Comparison of ENCODE assay signal across 34 mouse cellular contexts in genomic region chr11:52109421-52109820, GRCm38 (mm10). TPM values are rescaled to one million over a fixed set of nuclear protein-coding genes. Genes with fewer than 3 reads are reported as not detected.
DNase-seq lines count a peak whose midpoint lies in the region; ATAC-seq and TF ChIP-seq lines count a peak whose summit lies in the region.
"Had no signal": no experiment of that assay in that cellular context is flagged by ENCODE, and none has a peak within 500 bp of the region (broad histone marks: within the 10 kb centered on the region; RNA-seq: fewer than 3 reads in every experiment).

No protein-coding gene starts in this region.

- TF ChIP-seq POLR2A in MEL (IDR thresholded peaks at IDR 0.05; ENCODE audit: control insufficient read depth in 1 of 2, insufficient read depth in 1 of 2, low read depth in 1 of 2, low read length in 2 of 2, poor library complexity in 1 of 2) (no peak), myocyte (IDR thresholded peaks at IDR 0.05; ENCODE audit: insufficient read length, low read depth) (no peak)

- ATAC-seq in heart, embryonic 11.5 days (replicated peaks; ENCODE audit: insufficient number of reproducible peaks, low FRiP score, low TSS enrichment): no peak
- ATAC-seq in granulocyte monocyte progenitor cell, adult 5-6 weeks (replicated peaks; ENCODE audit: poor library complexity, severe bottlenecking): peak; percentile 9; the same call in 1 of the 2 replicates
- ATAC-seq: CD4-positive, CD25-positive, alpha-beta regulatory T cell, adult 4 months; forebrain, embryonic 15.5 days; hindbrain, embryonic 16.5 days; inflammation-experienced regulatory T-cells, adult 6 months; intestine, embryonic 16.5 days; Patski had no signal

- H3K79me2 ChIP-seq in MEL (ENCODE audit: control insufficient read depth, insufficient read depth, low read length, poor library complexity) (peaks cover 75% of the 10 kb centered on the region), myocyte (ENCODE audit: control insufficient read depth, insufficient read depth) (peaks cover 100% of the 10 kb centered on the region)

- no peak overlapping the region for H3K9ac ChIP-seq in heart, embryonic 11.5 days (ENCODE audit: low read depth, low read length)
- H3K9ac ChIP-seq in MEL (ENCODE audit: control insufficient read depth, low read depth, low read length, poor library complexity, severe bottlenecking): no peak overlapping the region
- H3K9ac ChIP-seq: embryonic facial prominence, embryonic 13.5 days; forebrain, embryonic 12.5 days; forebrain, embryonic 15.5 days; heart, embryonic 12.5 days; heart, embryonic 15.5 days; hindbrain, embryonic 13.5 days had no signal

- no peak overlapping the region for H3ac ChIP-seq in myocyte (ENCODE audit: control insufficient read depth, insufficient read length)

- WGBS in heart, embryonic 11.5 days (ENCODE audit: insufficient replicate concordance): 77% methylated on average over 1 of the region's 1 CpGs

- no peak overlapping the region for H3K27ac ChIP-seq in heart, embryonic 11.5 days (ENCODE audit: low read depth, low read length)
- H3K27ac ChIP-seq in MEL (ENCODE audit: control insufficient read depth, low read depth, low read length): no peak overlapping the region
- H3K27ac ChIP-seq: embryonic facial prominence, embryonic 10.5 days; embryonic facial prominence, embryonic 13.5 days; forebrain, embryonic 12.5 days; forebrain, embryonic 15.5 days; heart, embryonic 15.5 days; hindbrain, embryonic 10.5 days; hindbrain, embryonic 13.5 days had no signal

- no peak overlapping the region for H3K4me2 ChIP-seq in heart, embryonic 11.5 days
- peak overlapping the region; percentile 51 for H3K4me2 ChIP-seq in myocyte (ENCODE audit: low read depth)
- H3K4me2 ChIP-seq: embryonic facial prominence, embryonic 13.5 days; forebrain, embryonic 12.5 days; forebrain, embryonic 15.5 days; heart, embryonic 12.5 days; heart, embryonic 15.5 days; hindbrain, embryonic 13.5 days had no signal

- H3K4me3 ChIP-seq in heart, embryonic 11.5 days (ENCODE audit: low read depth, low read length): no peak overlapping the region
- H3K4me3 ChIP-seq in MEL (ENCODE audit: control insufficient read depth in 1 of 2, insufficient read depth in 1 of 2, low read depth in 2 of 2, low read length in 2 of 2) (no peak overlapping the region), myocyte (no peak overlapping the region)
- H3K4me3 ChIP-seq: embryonic facial prominence, embryonic 10.5 days; embryonic facial prominence, embryonic 13.5 days; erythroblast, embryonic 14.5 days; forebrain, embryonic 12.5 days; forebrain, embryonic 15.5 days; heart, embryonic 12.5 days; heart, embryonic 15.5 days; hindbrain, embryonic 10.5 days; hindbrain, embryonic 13.5 days had no signal

- TF ChIP-seq EP300 in MEL (IDR thresholded peaks at IDR 0.05; ENCODE audit: low read depth in 1 of 2, low read length in 2 of 2): no peak

- peak; percentile 49 for DNase-seq in heart, adult 11 months
- peak; percentile 16 for DNase-seq in MEL (ENCODE audit: low read depth, low spot score)
- no peak for DNase-seq in adrenal gland, postnatal 36 days
- DNase-seq in MN1 (ENCODE audit: low spot score): no peak
- DNase-seq: adrenal gland, adult 8-10 months; B cell, adult 2 months; cerebellum, postnatal 10 days; embryo, embryonic 11 days; gastrocnemius, postnatal 14 days; heart, postnatal 10 days; heart, postnatal 36 days had no signal

- TF ChIP-seq CTCF in MEL (IDR thresholded peaks at IDR 0.05 in 2 of 3, conservative IDR thresholded peaks at IDR 0.05 in 1 of 3; ENCODE audit: control insufficient read depth in 1 of 3, insufficient read depth in 1 of 3, low read depth in 2 of 3, low read length in 3 of 3, poor library complexity in 1 of 3, severe bottlenecking in 1 of 3): no peak

- no peak for TF ChIP-seq RAD21 in MEL (IDR thresholded peaks at IDR 0.05; ENCODE audit: low read depth, low read length)

- no peaks in the 10 kb centered on the region for H3K27me3 ChIP-seq in heart, embryonic 11.5 days (ENCODE audit: control insufficient read depth, insufficient read depth, low read length)
- H3K27me3 ChIP-seq in MEL (ENCODE audit: control insufficient read depth in 1 of 2, insufficient read depth in 2 of 2, low read length in 2 of 2) (no peaks in the 10 kb centered on the region), myocyte (ENCODE audit: control insufficient read depth, insufficient read depth, insufficient read length) (no peaks in the 10 kb centered on the region)
- H3K27me3 ChIP-seq: embryonic facial prominence, embryonic 13.5 days; forebrain, embryonic 12.5 days; forebrain, embryonic 15.5 days; heart, embryonic 12.5 days; heart, embryonic 15.5 days; hindbrain, embryonic 13.5 days; Patski had no signal

- no peaks in the 10 kb centered on the region; the same call in 1 of the 2 replicates for H3K36me3 ChIP-seq in heart, embryonic 11.5 days (ENCODE audit: control insufficient read depth, insufficient read depth, low read length)
- H3K36me3 ChIP-seq in MEL (ENCODE audit: control insufficient read depth in 1 of 2, insufficient read depth in 2 of 2, low read length in 2 of 2): peaks cover 31 to 34% of the 10 kb centered on the region in 2 experiments
- peaks cover 26% of the 10 kb centered on the region for H3K36me3 ChIP-seq in myocyte (ENCODE audit: control insufficient read depth, insufficient read depth)

- H3K9me3 ChIP-seq in heart, embryonic 11.5 days (replicated peaks; ENCODE audit: control insufficient read depth, low read length): no peaks in the 10 kb centered on the region
- no peaks in the 10 kb centered on the region for H3K9me3 ChIP-seq in MEL (replicated peaks; ENCODE audit: insufficient read depth, low read length)
- H3K9me3 ChIP-seq: embryonic facial prominence, embryonic 10.5 days; embryonic facial prominence, embryonic 13.5 days; forebrain, embryonic 12.5 days; forebrain, embryonic 15.5 days; heart, embryonic 12.5 days; heart, embryonic 15.5 days; hindbrain, embryonic 10.5 days; hindbrain, embryonic 13.5 days had no signal

- H3K4me1 ChIP-seq in heart, embryonic 11.5 days (ENCODE audit: control insufficient read depth, insufficient read depth, low read length): peaks cover 5% of the 10 kb centered on the region; the same call in 1 of the 2 replicates
- H3K4me1 ChIP-seq in MEL (ENCODE audit: control insufficient read depth in 1 of 2, insufficient read depth in 2 of 2, low read length in 2 of 2): peaks cover 0 to 4% of the 10 kb centered on the region in 2 experiments; a peak in 3 of 4 replicates
- H3K4me1 ChIP-seq: embryonic facial prominence, embryonic 10.5 days; embryonic facial prominence, embryonic 13.5 days; hindbrain, embryonic 10.5 days had no signal

TF ChIP-seq in MEL, 35 proteins besides CTCF, POLR2A, EP300 and RAD21 (continues in another document):
- TF ChIP-seq SMC3 (IDR thresholded peaks at IDR 0.05; ENCODE audit: low read depth, low read length) (no peak), ZMIZ1 (IDR thresholded peaks at IDR 0.05; ENCODE audit: low read depth, low read length) (no peak), GATA1 (IDR thresholded peaks at IDR 0.05; ENCODE audit: low read depth, low read length) (no peak), ZNF384 (IDR thresholded peaks at IDR 0.05; ENCODE audit: low read depth, low read length) (no peak), RCOR1 (IDR thresholded peaks at IDR 0.05; ENCODE audit: low read depth, low read length) (no peak), JUND (IDR thresholded peaks at IDR 0.05; ENCODE audit: low read depth, low read length) (no peak), ELF1 (IDR thresholded peaks at IDR 0.05; ENCODE audit: low read depth, low read length) (no peak), TAL1 (IDR thresholded peaks at IDR 0.05; ENCODE audit: low read length) (no peak), NRF1 (IDR thresholded peaks at IDR 0.05; ENCODE audit: insufficient read depth, low read depth, low read length, poor library complexity, severe bottlenecking) (no peak), KAT2A (conservative IDR thresholded peaks at IDR 0.05; ENCODE audit: low read depth, low read length) (no peak), E2F4 (IDR thresholded peaks at IDR 0.05; ENCODE audit: borderline replicate concordance, low read depth, low read length) (no peak)

TF ChIP-seq in myocyte, 11 proteins besides CTCF, POLR2A, EP300 and RAD21:
- peak; percentile 52; the same call in 1 of the 2 replicates for TF ChIP-seq CEBPB (IDR thresholded peaks at IDR 0.05; ENCODE audit: insufficient read depth, poor library complexity, severe bottlenecking)
- TF ChIP-seq MYOD1 (IDR thresholded peaks at IDR 0.05; ENCODE audit: control insufficient read depth in 1 of 3, insufficient read length in 2 of 3, low read depth in 2 of 3): no peak

RNA-seq across cellular contexts. Expression of gene Ppp2ca, which starts 10.9 kb away (rescaled TPM):
- polyA plus RNA-seq in heart, embryonic 11.5 days (2014; fragmentation: Nextera tagmentation; extraction: Ambion mirVana): 77.1 and 78.3 TPM in 2 replicates
- 78.2 and 89.5 TPM in 2 replicates for total RNA-seq in MEL (2012; rRNA removed)
- polyA plus RNA-seq in MEL (2012; ENCODE audit: insufficient read depth in 1 of 2, insufficient read length in 2 of 2, low read depth in 1 of 2, low replicate concordance in 2 of 2, missing spikeins in 1 of 2) (100 to 1,000 TPM; 102 to 113 TPM), myocyte (2012; fragmentation: generic; extraction: Trizol) (56.4 TPM)
- 61.4 and 63.9 TPM in 2 replicates for total RNA-seq in granulocyte monocyte progenitor cell, adult 5-6 weeks (2014; fragmentation: Nextera tagmentation)
- 96.3 and 105 TPM in 2 replicates for total RNA-seq in granulocyte monocyte progenitor cell, adult 5-6 weeks (2017)
- 10 to 100 TPM; 78.0 to 84.2 TPM for total RNA-seq in adrenal gland, postnatal 36 days (2021)

RNA-seq across cellular contexts. Expression of gene Olfr1373, which starts 35.9 kb away (rescaled TPM):
- polyA plus RNA-seq in heart, embryonic 11.5 days (2014; fragmentation: Nextera tagmentation; extraction: Ambion mirVana): not detected in 2 replicates
- not detected in 2 replicates for total RNA-seq in MEL (2012; rRNA removed)
- polyA plus RNA-seq in MEL (2012; ENCODE audit: insufficient read depth in 1 of 2, insufficient read length in 2 of 2, low read depth in 1 of 2, low replicate concordance in 2 of 2, missing spikeins in 1 of 2): not detected
- total RNA-seq in granulocyte monocyte progenitor cell, adult 5-6 weeks (2014; fragmentation: Nextera tagmentation): not detected in 2 replicates
- not detected in 2 replicates for total RNA-seq in granulocyte monocyte progenitor cell, adult 5-6 weeks (2017)
- not detected for polyA plus RNA-seq in myocyte (2012; fragmentation: generic; extraction: Trizol)
- total RNA-seq in adrenal gland, postnatal 36 days (2021): not detected
- total RNA-seq: adrenal gland, adult 8-10 months; adrenal gland, postnatal 4 days; gastrocnemius, adult 18-20 months; gastrocnemius, postnatal 14 days; heart, adult 8-10 months; heart, postnatal 10 days; heart, postnatal 36 days had no signal
- polyA plus RNA-seq: CD4-positive, CD25-positive, alpha-beta regulatory T cell, adult 4 months; cerebellum, adult 2 months; cortical plate, adult 2 months; embryonic facial prominence, embryonic 10.5 days; embryonic facial prominence, embryonic 13.5 days; erythroblast, embryonic 14.5 days; forebrain, embryonic 12.5 days; forebrain, embryonic 15.5 days; gonadal fat pad, adult 2 months; heart, embryonic 12.5 days; heart, embryonic 15.5 days; hindbrain, embryonic 10.5 days; hindbrain, embryonic 13.5 days; hindbrain, embryonic 16.5 days; inflammation-experienced regulatory T-cells, adult 6 months; intestine, embryonic 16.5 days; Patski had no signal

Comparison
In these comparisons a context has a peak if more than half of its experiments do, and no peak if none do; other contexts are left out.
1. DNase-seq: peak in heart, adult 11 months (single experiment) and MEL (single experiment); none in adrenal gland, postnatal 36 days (0 of 2) and MN1 (single experiment).